Mouse (Mus musculus): ENCODE measurements around the gene Eng.

The Eng gene

DNA sequence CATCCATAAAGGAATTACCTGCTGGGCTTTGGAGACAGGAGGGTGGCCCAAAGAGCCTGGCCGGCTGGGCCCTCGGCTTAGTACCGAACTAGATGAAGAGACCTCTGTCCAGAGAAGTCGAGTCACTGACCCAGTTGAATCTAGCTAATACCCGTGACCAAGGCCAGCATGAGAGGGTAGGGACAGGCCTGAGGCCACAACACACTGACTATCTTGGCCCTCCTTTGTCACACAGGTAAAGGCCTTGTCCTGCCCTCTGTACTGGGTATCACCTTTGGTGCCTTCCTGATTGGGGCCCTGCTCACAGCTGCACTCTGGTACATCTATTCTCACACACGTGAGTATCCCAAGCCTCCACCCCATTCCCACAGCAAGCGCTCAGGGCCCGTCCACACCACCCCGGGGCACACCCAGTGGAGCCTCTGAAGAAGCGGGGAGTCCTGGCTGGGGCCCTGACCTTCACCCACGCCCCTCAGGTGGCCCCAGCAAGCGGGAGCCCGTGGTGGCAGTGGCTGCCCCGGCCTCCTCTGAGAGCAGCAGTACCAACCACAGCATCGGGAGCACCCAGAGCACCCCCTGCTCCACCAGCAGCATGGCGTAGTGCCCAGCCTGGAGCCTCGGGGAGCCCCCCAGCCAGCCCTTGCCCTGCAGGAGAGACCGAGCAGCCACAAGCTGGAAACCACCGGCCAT is 34.7 kb downstream of the Eng start:
- no peak for DNase-seq (ENCODE audit: low spot score in 2 of 2)

DNA sequence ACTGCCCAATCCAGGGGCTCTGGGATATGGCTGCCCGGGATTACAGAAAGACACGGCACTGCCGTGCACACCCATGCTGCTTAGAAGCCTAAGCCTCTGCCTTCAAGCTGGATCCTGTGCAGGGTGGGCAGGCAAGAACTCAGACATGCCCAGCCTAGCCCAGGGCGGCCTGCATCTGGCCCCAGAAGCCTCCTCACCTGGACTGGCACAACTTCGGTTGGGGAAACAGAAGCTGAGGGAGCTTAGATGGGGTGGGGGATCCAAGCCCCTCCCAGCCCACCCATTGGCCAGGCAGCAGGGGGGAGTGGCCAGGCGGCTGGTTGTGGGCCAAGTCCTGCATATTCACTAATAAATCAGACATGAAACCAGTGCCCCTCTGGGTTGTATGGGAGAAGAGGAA is 35.4 kb downstream of the Eng start:
- DNase-seq (ENCODE audit: low spot score in 2 of 2), result no peak

DNA sequence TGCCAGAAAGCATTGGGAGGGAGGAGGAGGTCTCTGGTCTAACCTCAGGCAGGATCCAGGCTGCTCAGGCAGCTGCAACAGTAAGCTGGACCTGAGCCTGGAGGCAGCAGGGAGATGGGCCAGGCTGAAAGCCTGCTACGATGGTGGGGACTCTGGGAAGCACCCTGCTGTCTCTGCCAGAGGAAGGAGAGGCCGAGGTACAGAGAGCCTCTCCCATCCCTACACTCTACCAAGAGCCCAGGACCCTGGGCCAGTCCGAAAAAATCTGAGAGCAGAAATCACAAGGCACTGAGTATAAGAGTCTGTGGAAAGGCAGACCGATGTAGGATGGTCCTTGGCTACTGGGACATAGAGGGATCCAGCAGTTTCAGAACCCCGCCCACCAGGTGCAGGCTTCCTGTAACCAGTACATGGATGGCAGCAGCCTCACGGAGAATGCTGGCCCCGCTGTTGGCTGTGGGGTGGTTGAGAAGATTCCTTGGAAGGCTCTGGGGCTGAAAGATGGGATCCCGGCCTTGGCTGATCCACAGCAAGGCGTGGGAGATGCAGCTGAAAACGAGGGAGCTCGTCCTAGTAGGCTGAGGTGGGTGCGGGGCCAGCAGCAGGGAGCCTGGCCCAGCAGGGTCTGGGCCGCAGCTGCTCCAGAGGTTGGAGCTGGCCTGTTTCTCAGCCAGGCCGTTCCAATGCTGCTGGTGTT is 36.5 kb downstream of the Eng start:
- DNase-seq (ENCODE audit: low spot score in 2 of 2), result no peak

DNA sequence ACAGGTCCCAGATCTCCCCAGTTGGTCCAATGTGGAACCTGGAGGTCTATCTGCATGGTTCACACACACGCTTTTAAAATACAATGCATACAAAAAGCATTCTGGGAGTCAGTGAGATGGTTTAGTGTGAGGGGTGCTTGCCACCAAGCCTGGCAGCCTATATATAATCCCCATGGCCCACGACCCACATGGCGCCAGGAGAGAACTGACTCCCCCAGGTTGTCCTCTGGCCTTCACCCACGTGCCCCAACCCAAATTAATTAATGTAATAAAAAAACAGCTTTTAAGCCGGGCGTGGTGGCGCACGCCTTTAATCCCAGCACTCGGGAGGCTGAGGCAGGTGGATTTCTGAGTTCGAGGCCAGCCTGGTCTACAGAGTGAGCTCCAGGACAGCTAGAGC is 37.3 kb downstream of the Eng start:
- DNase-seq (ENCODE audit: low spot score in 2 of 2), result no peak

DNA sequence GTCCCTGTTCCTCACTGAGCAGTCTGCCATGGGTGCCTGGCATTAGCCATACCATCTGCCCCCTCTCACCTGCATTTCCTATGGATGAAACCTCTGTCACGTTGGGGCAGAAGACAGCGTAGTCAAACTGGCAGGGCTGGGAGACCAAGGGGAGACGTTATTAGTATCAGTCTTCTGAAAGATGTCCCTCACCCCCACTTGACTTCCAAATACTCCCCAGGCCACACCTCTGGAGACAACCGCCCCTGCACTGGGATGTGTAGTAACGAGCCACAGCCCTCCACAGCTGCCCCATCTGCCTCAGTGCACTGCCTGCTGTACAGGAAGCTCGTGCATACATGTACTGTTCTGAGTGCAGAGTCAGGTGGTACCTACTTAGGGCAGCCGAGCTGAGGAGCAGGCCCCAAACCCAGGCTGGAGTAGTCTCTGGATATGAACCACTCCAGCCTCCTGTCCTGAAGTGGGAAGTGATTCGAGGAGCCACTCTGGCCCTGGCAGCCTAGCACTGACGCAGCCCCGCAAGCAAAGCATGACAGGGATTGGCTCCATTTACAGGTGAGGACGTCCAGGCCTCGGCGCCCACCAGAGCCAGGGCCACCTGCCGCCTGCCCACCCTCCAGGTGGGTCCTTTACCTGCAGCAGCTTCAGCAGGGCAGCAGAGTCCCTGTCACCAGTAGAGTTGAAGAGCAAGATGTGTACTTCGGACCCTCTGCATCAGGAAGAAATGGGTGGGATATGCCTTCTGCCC is 38.5 kb downstream of the Eng start:
- DNase-seq (ENCODE audit: low spot score in 2 of 2), result no peak

DNA sequence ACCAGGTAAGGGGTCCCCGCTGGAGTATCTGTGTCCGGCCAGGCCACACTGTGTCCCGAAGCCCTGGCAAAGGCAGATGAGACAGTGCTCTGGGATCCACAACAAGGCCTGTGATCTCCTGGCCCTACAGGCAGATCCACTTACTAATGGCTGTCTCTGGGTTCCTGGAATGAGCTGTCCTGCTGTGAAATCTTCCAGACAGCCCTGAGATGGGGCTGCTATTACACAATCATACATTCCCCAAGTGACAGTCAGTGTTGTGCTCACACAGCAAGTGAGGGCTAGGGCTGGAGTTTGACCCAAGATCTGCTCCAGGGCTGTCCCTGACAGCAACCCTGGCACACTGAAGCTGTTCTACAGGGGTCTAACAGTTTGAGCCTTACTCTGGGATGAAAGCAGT is 39.4 kb downstream of the Eng start:
- no peak for DNase-seq (ENCODE audit: low spot score in 2 of 2)

DNA sequence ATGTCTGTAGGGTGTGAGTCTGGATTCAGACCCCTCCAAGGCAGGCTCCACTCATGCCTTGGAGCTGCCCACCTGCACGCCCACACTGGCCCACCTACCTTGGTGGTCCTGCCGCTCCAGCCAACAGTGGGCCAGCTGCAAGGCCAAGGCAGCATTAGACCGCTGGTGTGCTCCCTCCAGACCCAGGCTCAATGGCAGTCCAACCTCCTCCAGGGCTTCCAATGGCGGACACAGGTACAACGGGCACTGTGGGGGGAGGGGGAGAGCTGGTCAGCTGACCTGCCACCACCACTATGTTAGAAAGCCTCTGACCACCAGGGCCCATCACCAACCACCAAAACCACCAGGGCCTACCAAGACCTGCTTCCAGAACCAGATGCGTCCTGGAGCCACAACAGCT is 40.2 kb downstream of the Eng start:
- no peak for DNase-seq (ENCODE audit: low spot score in 2 of 2)

DNA sequence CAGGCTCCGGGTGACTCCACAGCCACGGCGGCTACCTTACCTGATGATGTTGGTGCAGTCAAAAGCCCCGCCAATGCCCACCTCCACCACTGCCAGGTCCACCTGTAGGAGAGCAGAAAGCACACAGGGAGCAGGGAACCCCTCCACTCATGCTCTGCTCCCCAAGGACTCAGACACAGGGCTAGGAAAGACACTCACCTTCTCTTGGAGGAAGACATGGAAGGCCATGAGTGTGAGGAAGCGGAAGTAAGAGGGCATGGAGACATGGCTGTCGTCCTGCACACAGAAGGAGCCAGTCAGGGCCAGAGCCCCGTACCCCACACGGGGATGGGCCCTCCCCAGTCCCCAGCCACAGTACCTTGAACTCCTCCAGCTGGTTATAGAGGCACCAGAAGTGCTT is 41.2 kb downstream of the Eng start:
- no peak for DNase-seq (ENCODE audit: low spot score in 2 of 2)

DNA sequence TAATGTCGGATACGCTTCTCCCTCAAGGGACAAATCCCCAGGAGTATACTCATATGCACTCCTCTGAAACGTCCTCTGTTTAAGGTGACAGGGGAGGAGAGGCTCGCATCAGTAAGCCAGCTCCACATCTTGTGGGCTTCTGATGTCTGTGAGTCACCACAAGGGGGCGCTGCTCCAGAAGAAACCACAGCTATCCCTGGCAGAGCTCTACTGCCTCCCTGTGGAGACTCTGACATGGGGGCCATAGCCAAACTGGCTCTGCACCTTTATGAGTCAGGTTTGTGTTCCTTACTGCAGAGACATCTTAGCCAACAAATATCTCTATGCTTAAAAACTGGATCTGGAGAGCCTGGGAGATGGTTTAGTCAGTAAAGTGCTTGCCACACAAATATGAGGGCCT is 43.0 kb downstream of the Eng start:
- peak; percentile 88 to 93 for DNase-seq (ENCODE audit: low spot score in 2 of 2)

DNA sequence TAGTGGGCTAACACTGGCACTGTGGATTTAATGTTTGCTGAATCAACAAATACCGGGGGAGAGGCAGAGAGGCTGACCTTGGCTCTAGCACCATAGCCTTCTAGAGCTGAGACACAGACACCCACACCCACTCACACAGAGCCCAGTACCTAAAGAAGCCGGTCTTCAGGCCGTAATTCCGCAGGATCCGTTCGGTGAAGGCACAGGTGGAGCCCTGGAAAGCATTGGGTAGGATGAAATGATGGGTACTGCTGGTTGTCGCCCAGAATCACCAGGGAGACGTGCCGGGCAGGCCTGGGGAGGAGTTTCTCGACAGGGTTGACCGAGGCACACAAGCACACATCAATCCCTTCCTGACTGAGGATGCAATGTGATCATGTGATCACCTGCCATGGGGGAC is 44.6 kb downstream of the Eng start:
- DNase-seq (ENCODE audit: low spot score in 2 of 2), result no peak

DNA sequence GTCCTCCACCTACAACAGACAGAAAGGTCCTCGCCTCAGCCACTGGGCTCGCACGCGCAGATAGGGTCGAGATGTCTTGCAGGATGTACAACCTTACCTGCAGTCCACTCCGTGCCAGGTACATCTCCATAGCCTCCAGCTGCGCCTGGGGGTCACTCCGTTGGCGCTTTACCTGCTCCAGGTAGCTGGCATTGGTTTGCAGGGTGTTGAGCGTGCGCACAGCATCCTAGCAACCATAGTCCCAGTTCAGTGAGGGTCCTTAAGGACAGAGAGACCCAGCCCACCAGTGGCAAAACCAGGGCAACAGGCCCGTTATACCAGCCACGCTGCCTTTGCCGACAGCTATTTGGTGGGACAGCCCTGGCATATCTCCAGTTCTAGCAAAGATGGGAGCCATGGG is 46.1 kb downstream of the Eng start:
- no peak for DNase-seq (ENCODE audit: low spot score in 2 of 2)

DNA sequence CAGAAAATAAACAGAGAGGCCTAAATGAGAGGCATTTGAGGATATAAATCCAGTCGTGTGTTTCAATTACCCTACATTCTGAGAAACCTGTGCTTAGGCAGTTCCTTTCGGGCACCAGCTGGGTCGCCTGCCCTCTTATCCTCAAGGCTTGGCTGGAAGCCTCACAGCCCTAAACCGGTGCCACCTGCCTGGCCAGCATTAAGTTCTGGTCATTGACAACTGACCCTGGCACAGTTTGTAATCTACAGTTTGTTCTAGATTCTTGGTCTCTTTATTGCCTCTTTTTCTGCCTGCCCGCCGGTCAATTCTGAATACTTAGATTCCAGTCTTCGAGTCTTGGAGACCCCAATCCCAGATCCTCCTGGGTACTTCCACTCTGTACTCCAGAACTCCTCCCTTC is 46.9 kb downstream of the Eng start:
- DNase-seq (ENCODE audit: low spot score in 2 of 2), result no peak

DNA sequence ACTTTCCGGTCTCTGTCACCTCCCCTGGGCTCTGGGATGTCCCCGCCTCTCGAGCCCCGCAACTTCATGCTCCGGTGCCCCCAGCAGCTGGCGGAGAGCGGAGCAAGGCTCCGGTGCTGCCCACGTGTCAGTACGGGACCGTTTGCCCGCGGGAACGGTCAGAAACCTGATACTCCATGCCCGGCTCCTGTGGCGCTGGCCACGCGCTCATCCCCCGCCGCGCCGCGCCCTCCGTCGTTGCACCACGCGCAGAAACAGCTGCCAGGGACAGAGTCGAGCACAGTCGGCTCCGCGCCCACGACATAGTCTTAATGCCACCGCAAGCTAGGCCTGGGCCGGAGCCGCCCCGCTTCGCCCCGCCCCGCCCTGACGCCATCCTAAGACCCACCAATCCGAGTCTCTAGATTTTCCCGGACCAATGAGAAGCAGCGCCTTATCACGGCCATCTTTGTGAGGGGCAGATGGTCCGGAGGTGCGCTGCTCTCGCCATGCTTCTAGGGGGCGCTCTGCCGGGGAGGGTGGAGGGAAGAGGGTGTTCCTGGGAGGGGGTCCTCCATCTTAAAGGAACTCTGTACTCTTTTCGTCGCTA is 47.5 kb downstream of the Eng start:
- peak; percentile 92 to 95 for DNase-seq (ENCODE audit: low spot score in 2 of 2)

DNA sequence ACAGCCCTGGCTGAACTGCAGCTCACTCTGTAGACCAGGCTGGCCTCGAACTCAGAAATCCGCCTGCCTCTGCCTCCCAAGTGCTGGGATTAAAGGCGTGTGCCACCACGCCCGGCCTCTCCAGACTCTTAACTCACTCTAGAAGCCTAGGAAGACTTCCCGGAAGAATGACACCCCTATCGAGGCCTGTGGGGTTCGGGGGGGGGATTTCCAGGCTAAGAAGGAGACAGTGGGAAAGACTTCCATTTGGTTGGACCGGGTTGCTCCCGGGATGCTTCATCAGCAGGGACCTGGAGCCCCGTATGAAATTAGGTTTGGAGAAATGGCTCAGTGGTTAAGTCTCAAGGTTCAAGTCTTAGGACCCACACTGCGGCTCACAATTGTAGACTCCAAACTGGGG is 48.3 kb downstream of the Eng start:
- no peak for DNase-seq (ENCODE audit: low spot score in 2 of 2)

DNA sequence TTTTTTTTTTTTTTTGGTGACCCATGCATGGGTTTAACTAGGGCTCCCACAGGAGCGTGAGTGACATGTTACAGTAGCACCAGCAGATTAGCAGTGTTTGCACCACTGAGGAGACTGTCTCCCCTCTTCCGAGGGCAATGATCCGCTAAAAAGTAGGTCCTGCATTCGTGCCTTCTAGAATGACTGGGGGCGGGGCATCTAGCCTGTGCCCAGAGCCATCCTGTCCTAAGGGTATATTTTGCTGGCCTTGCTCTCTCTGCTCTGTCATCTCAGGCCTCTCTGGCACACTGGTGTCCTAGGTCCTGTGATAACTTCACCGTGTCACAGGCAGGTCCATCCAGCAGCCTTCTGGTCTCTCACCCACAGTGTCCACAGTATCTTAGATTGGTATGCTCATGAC is 53.3 kb downstream of the Eng start:
- no peak for DNase-seq (ENCODE audit: low spot score in 2 of 2)

DNA sequence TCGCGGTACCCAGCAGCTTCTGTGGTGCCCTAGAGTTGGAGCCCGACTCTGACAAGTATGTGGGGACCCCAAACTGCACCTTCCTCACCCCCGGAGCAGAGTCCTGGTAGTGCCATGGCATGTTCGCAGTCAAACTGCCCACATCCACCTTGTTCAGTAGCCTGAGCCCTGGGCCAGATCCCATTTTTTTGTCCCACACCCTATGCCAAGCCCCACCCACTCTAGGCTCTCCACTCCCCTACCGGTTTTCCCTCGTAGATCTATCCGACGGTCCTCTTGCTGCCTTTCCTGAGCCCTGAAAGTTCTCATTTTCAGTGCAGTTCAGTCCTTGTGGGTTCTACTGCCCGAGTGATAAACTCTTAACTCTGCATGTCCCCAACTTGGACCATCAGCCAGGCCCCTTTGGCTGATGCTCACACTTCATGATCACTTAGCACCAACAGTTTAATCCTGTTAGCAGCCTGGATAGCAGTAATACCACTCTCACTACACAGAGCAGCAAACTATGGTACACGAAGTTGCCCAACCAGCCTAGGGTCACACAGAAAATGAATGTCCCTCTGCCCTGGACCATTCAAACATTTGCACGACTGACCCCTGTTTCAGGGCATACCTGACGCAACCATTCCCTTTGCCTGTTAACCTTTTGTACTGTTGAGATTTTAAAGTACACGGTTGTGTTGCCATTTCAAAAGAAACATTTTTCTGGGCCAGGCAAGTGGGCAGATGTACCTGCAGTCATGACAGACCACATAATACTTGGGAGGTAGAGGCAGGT is 54.8 kb downstream of the Eng start:
- no peak for DNase-seq (ENCODE audit: low spot score in 2 of 2)

DNA sequence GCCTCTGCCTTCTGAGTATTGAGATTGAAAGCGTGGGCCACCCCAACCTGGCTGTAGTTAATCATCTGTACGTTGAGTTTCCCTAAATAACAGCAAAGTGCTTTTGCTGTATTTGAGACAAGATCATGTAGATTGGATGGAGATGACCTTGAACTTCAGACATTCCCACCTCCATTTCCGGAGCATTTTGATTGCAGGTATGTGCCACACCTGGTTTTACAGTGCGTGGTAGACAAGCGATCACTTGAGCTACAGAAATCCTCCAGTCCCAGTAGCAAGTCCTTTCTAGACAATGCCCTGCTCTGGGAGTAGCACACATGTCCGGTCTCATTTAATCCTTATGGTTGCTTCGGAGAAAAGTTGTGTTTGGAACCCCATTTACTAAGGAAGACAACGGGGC is 56.7 kb downstream of the Eng start:
- no peak for DNase-seq (ENCODE audit: low spot score in 2 of 2)

DNA sequence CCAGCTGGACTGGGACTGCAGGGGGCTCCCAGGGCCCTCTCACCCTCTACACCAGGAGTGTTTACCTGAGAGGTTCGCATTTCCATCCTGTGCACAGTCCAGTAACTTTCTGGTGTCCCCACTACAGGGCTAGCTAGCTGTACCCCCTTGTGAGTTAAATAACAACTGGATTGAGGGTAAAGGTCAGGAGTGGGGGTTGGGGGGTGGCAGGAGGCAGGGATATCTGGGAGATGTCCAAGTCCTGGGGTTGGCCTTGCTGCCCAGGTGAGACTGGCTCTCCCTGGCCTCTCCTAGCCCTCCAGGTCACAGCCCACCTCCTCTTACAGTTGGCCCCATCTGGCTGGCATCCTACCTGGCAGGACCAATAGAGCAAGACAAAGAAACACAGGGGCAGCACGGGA is 57.6 kb downstream of the Eng start, which contains the start of gene Fpgs:
Gene Fpgs, minus strand, starts transcription at position 125 of the 401 bp plus-strand sequence.
- DNase-seq (ENCODE audit: low spot score in 2 of 2), result no peak

DNA sequence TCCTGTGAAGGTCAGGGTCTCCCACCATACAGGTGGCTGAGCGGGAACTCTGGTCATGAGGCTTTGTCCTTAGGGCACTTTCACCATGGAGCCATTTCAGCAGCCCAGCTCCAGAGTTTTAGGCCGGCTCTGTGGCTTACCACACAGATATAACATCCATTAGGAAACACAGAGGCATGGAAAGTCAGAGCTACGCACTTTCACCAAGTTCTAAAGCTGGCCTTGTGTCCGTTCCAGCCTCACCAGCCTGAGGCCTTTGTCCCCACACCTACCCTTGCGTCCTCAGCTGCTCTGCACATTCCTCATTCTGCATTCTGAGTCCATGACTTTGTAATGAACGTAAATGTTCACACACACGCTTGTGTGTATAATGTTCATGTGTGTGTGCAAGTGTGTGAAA is 58.6 kb downstream of the Eng start:
- DNase-seq (ENCODE audit: low spot score in 2 of 2), result no peak

DNA sequence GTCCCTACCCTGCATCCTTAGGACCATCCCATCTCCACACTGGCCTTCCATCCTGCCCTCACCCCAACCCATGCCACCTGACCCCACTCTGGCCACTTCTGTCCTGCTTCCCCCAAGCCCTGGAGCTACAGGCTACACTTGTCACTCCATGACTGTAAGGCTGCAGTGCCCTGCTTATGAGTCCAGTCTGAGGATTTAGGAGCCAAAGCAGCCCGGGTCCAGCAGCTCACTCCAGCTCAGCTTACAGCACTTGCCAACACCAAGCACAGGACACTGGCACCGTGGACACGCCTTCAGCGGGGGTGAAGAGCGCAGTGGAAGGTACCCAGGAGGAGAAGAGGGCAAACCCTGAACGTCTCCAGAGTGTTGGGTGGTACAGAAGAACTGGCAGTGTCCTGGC is 60.6 kb downstream of the Eng start:
- DNase-seq (ENCODE audit: low spot score in 2 of 2), result no peak

DNA sequence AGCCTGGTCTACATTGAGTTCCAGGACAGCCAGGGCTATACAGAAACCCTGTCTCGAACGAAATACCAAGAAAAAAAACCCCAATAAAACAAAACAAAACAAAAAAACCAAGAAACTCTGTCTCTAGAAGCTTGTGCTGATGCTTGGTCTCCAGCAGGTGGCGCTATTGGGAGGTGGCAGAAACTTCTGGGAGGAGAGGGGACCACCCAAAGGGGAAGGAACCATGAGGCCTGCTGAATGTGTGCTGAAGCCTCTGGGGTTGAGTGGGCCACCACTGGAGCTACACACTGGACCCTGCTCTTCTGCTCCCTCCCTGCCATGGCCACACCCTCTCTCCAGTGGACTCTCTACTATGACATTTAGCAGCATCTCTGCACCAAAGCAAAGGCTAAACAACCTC is 62.2 kb downstream of the Eng start:
- DNase-seq (ENCODE audit: low spot score in 2 of 2), result peak; percentile 62 to 78
